Mouse (Mus musculus) embryonic fibroblast, embryonic 13.5 days (primary cell): ENCODE measurements around the gene Tspyl3.

Experiments used
- CTCF ChIP-seq: IDR thresholded peaks from 2 replicates; pipeline ENCODE4 v1.5.1; 2011; ENCODE audit warnings: mild to moderate bottlenecking, control low read depth, low read length, moderate library complexity, borderline replicate concordance; ENCODE audit not compliant: insufficient read depth
- POLR2A ChIP-seq: IDR thresholded peaks from 2 replicates; pipeline ENCODE4 v1.6.1; 2011; ENCODE audit warnings: low read depth, mild to moderate bottlenecking, control low read depth, low read length, moderate library complexity

- TF ChIP-seq CTCF (no peak), POLR2A (no peak)
These were observed 31.4 kb upstream of the Tspyl3 start for GRCm38 (mm10) chr2:153256604-153257003.
